Mouse (Mus musculus): ENCODE results near the gene Usp22. TPM values are rescaled to one million over a fixed set of nuclear protein-coding genes. Genes with fewer than 3 reads are reported as not detected.
A peak's percentile ranks its signal among the peaks of the same experiment; 100 is the strongest.
"Not testable (repeated sequence)": the region's sequence is repeated elsewhere in the genome, so short reads cannot be mapped to it uniquely, and the experiment has no call there.

Gene Usp22
- polyA plus RNA-seq, 1 experiment: 57.5 TPM

DNA sequence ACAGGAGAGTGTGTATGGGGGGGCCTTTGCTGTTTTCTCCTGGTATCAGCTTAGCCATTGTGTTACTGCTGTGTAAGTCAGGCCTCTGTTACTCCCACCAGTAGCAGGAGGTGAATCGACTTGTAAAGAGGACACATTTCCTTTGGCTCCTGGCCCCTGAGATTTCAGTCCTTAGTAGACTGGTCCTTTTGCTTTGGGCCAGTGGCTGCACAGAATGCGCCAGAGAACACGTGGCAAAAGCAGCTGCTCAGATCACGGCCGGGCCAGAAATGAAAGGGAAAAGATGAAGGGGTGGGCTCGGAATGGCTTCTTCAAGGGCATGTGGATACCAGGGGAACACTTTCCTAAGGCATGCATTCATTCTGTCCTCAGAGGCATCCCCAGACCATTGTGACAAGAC is 27.3 kb upstream of the Usp22 start:
- Histone ChIP-seq H3K4me3 (ENCODE audit: control insufficient read depth, insufficient read depth, low read length) (no peak overlapping the region), H3K36me3 (ENCODE audit: control insufficient read depth, insufficient read depth, low read length) (no peaks in the 10 kb centered on the region), H3K27ac (ENCODE audit: control insufficient read depth, insufficient read depth, low read length) (no peak overlapping the region), H3K4me1 (replicated peaks; ENCODE audit: control insufficient read depth, insufficient read depth, low read length) (no peaks in the 10 kb centered on the region), H3K27me3 (ENCODE audit: control insufficient read depth, insufficient read depth, low read length) (no peaks in the 10 kb centered on the region)
- DNase-seq: no peak
- TF ChIP-seq POLR2A (IDR thresholded peaks at IDR 0.05; ENCODE audit: control insufficient read depth, extremely low read depth, insufficient read depth, low read length, poor library complexity): no peak
- no peak for TF ChIP-seq CTCF (IDR thresholded peaks at IDR 0.05; ENCODE audit: borderline replicate concordance, control insufficient read depth, extremely low read depth, insufficient read depth, low read length, poor library complexity)
- WGBS: 95% methylated on average over 6 of the region's 6 CpGs

DNA sequence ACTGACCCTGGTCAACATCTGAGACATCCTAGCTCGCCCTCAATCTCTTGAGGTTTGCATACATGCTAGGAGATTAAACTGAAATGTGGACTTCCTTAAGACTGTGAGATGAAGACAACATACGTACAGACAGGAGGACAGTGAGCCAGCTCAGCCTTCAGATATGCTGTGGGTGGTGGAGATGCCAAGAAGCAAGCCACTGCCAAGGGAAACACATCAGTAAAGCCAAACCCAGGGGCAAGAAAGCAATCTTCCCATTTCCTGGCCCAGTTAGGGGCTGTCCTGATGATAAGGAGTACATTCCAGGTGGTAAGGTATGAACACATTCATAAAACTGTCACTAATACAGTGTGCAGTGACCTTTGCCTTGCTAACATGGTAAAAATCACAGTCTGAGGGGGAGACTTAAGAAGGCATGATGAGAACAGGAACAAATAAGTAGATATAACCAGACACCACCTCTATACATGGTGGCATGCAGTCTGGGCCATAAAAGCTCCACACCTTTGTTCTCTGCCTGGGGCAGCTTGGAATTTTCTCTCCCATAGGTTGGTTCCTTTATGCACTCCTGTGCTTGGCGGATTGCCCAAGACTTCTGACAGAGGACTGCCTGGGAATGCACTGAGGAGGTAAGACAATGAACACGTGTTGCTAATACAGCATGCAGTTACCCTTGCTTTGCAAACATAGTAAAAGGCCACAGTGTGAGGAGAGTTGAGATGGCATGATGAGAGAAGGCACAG is 24.9 kb upstream of the Usp22 start:
- TF ChIP-seq CTCF (IDR thresholded peaks at IDR 0.05; ENCODE audit: borderline replicate concordance, control insufficient read depth, extremely low read depth, insufficient read depth, low read length, poor library complexity) (no peak), POLR2A (IDR thresholded peaks at IDR 0.05; ENCODE audit: control insufficient read depth, extremely low read depth, insufficient read depth, low read length, poor library complexity) (no peak)
- Histone ChIP-seq H3K27ac (ENCODE audit: control insufficient read depth, insufficient read depth, low read length) (no peak overlapping the region), H3K36me3 (ENCODE audit: control insufficient read depth, insufficient read depth, low read length) (no peaks in the 10 kb centered on the region), H3K27me3 (ENCODE audit: control insufficient read depth, insufficient read depth, low read length) (no peaks in the 10 kb centered on the region), H3K4me3 (ENCODE audit: control insufficient read depth, insufficient read depth, low read length) (no peak overlapping the region), H3K4me1 (replicated peaks; ENCODE audit: control insufficient read depth, insufficient read depth, low read length) (no peaks in the 10 kb centered on the region)
- 84% methylated on average over 4 of the region's 4 CpGs for WGBS
- DNase-seq: no peak

DNA sequence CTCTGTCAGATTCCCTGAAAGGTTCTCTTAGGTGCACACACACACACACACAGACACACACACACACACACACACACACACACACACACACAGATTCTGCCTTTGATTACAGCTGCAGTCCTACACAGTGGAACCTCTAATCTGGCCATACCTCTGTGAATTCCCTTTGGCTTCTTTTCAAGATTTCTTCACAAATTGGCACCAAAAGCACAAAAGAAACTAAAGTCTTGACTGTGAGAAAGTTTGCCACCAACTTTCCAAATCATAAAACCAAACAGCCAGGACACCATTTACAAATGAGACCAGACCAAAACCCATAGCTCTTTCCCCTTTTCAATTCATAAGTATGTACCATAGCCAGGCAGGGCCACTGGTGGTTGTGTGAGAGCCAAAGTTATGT is 23.1 kb upstream of the Usp22 start:
- no peak overlapping the region for H3K4me3 ChIP-seq (ENCODE audit: control insufficient read depth, insufficient read depth, low read length)
- H3K4me1 ChIP-seq (replicated peaks; ENCODE audit: control insufficient read depth, insufficient read depth, low read length): no peaks in the 10 kb centered on the region
- TF ChIP-seq POLR2A (IDR thresholded peaks at IDR 0.05; ENCODE audit: control insufficient read depth, extremely low read depth, insufficient read depth, low read length, poor library complexity) (no peak), CTCF (IDR thresholded peaks at IDR 0.05; ENCODE audit: borderline replicate concordance, control insufficient read depth, extremely low read depth, insufficient read depth, low read length, poor library complexity) (no peak)
- no peaks in the 10 kb centered on the region for H3K36me3 ChIP-seq (ENCODE audit: control insufficient read depth, insufficient read depth, low read length)
- no peak overlapping the region for H3K27ac ChIP-seq (ENCODE audit: control insufficient read depth, insufficient read depth, low read length)
- DNase-seq: no peak
- no peaks in the 10 kb centered on the region for H3K27me3 ChIP-seq (ENCODE audit: control insufficient read depth, insufficient read depth, low read length)

DNA sequence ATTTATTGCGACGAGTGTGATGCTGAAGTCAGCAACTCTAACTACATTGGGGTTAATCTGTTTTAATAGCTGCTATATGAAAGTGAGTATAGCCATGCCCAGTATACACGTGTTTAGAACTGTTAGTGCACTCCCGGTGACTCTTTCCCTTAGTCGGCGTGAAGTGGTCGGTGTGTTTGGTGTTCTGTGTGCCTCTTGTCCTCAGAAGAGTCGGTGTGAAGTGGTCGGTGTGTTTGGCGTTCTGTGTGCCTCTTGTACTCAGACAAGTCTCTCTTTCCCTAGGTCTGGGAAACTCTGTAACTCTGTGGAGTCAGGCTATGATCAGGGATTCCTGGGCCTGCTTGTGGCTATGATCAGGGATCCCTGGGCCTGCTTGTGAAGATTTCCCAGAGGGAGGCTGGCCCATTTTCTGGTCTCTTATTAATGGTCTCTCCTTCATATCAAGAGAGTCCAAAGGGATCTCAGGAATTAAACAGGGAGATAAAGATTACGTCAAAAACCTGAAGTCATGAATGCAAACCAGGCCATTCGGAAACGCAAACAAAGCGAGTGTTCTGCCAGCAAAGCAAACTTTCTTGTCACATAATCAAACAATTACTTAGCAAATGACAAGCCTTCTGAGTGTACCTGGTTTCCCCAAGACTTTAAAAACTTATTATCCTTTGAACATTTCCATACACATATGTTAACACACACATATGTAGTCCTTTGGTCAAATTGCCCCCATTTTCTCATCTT is 21.9 kb upstream of the Usp22 start:
- H3K27ac ChIP-seq (ENCODE audit: control insufficient read depth, insufficient read depth, low read length): no peak overlapping the region
- WGBS: 90% methylated on average over 14 of the region's 14 CpGs
- TF ChIP-seq POLR2A (IDR thresholded peaks at IDR 0.05; ENCODE audit: control insufficient read depth, extremely low read depth, insufficient read depth, low read length, poor library complexity): no peak
- DNase-seq: no peak
- no peak overlapping the region for H3K4me3 ChIP-seq (ENCODE audit: control insufficient read depth, insufficient read depth, low read length)
- no peaks in the 10 kb centered on the region for H3K27me3 ChIP-seq (ENCODE audit: control insufficient read depth, insufficient read depth, low read length)
- no peaks in the 10 kb centered on the region for H3K36me3 ChIP-seq (ENCODE audit: control insufficient read depth, insufficient read depth, low read length)
- no peaks in the 10 kb centered on the region for H3K4me1 ChIP-seq (replicated peaks; ENCODE audit: control insufficient read depth, insufficient read depth, low read length)

DNA sequence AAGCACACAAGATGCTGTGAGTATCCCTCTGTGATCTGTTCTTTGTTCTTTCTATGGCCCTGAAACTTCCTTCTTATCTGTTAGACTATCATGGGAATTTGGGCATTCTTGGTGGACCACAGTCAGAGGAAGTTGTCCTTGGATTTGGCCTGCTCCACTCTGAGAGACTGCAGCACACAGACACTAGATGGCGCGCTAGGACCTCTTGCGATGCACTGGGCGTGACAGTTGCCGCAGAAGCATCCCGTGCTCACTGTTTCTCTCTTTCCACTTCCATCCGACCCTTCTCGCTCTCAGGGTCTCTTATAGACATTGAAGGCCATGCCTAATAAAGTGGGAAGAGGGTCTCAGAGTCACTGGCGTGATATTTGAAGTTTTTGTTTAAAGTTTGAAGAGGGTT is 18.5 kb upstream of the Usp22 start:
- H3K4me3 ChIP-seq (ENCODE audit: control insufficient read depth, insufficient read depth, low read length): no peak overlapping the region
- H3K4me1 ChIP-seq (replicated peaks; ENCODE audit: control insufficient read depth, insufficient read depth, low read length): no peaks in the 10 kb centered on the region
- 2% methylated on average over 9 of the region's 9 CpGs for WGBS
- no peaks in the 10 kb centered on the region for H3K36me3 ChIP-seq (ENCODE audit: control insufficient read depth, insufficient read depth, low read length)
- DNase-seq: peak; percentile 76
- H3K27ac ChIP-seq (ENCODE audit: control insufficient read depth, insufficient read depth, low read length): no peak overlapping the region
- TF ChIP-seq CTCF (IDR thresholded peaks at IDR 0.05; ENCODE audit: borderline replicate concordance, control insufficient read depth, extremely low read depth, insufficient read depth, low read length, poor library complexity): peak; percentile 87
- TF ChIP-seq POLR2A (IDR thresholded peaks at IDR 0.05; ENCODE audit: control insufficient read depth, extremely low read depth, insufficient read depth, low read length, poor library complexity): no peak
- H3K27me3 ChIP-seq (ENCODE audit: control insufficient read depth, insufficient read depth, low read length): no peaks in the 10 kb centered on the region

DNA sequence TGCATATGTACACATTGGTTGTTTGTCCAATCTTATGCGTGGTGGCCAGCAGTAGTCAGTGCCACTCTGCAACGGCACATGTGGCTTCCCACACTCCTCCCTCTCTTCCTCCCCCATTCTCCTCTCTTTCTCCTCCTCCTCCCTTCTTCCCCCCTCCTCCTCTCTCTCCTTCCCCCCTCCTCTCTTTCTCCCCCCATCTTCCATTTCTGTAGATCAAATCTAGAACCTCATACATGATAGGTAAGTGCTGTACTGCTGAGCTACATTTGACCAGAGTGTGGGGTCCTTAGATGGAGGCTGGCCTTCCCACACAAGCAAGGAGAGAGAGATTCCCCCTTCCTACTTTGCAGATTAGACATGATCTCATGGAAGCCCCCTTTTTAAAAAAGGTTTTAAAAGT is 17.9 kb upstream of the Usp22 start:
- Histone ChIP-seq H3K36me3 (ENCODE audit: control insufficient read depth, insufficient read depth, low read length) (no peaks in the 10 kb centered on the region), H3K4me3 (ENCODE audit: control insufficient read depth, insufficient read depth, low read length) (no peak overlapping the region), H3K27ac (ENCODE audit: control insufficient read depth, insufficient read depth, low read length) (no peak overlapping the region), H3K27me3 (ENCODE audit: control insufficient read depth, insufficient read depth, low read length) (no peaks in the 10 kb centered on the region), H3K4me1 (replicated peaks; ENCODE audit: control insufficient read depth, insufficient read depth, low read length) (no peaks in the 10 kb centered on the region)
- TF ChIP-seq CTCF (IDR thresholded peaks at IDR 0.05; ENCODE audit: borderline replicate concordance, control insufficient read depth, extremely low read depth, insufficient read depth, low read length, poor library complexity) (no peak), POLR2A (IDR thresholded peaks at IDR 0.05; ENCODE audit: control insufficient read depth, extremely low read depth, insufficient read depth, low read length, poor library complexity) (no peak)
- 100% methylated on average over 2 of the region's 2 CpGs for WGBS
- no peak for DNase-seq

DNA sequence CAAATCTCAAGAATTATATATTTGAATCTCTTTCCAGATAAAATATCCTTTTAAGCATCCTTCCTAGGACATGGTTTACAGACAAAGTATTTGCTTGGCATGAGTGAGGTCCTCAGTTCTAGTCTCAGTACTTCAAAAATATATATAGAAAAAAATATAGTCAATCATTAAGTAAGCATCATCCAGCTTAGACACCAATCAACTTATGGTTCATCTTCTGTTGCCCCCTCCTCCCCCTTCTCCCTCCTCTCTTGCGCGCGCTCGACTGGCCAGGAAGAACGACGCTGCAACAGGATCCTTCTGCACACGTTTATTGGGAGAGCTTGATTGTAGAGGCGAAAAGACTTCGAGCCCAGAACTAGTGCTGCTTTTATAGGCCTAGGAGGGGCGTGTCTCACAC is 17.3 kb upstream of the Usp22 start:
- H3K27me3 ChIP-seq (ENCODE audit: control insufficient read depth, insufficient read depth, low read length): not testable (repeated sequence)
- 91% methylated on average over 7 of the region's 10 CpGs for WGBS

More for the DNA sequence above, 17.3 kb upstream of the Usp22 start:
- DNase-seq; H3K27ac ChIP-seq (ENCODE audit: control insufficient read depth, insufficient read depth, low read length); H3K36me3 ChIP-seq (ENCODE audit: control insufficient read depth, insufficient read depth, low read length); H3K4me1 ChIP-seq (replicated peaks; ENCODE audit: control insufficient read depth, insufficient read depth, low read length); H3K4me3 ChIP-seq (ENCODE audit: control insufficient read depth, insufficient read depth, low read length): not testable (repeated sequence)

Measured in thymus, adult 2 months (tissue).